Mouse (Mus musculus) layer of hippocampus, adult 9-11 months (tissue): ENCODE measurements around the gene Exosc5.

Experiments
- DNase-seq: peaks from one replicate; pipeline ENCODE4 v3.0.0; 2022

Gene Exosc5

DNA sequence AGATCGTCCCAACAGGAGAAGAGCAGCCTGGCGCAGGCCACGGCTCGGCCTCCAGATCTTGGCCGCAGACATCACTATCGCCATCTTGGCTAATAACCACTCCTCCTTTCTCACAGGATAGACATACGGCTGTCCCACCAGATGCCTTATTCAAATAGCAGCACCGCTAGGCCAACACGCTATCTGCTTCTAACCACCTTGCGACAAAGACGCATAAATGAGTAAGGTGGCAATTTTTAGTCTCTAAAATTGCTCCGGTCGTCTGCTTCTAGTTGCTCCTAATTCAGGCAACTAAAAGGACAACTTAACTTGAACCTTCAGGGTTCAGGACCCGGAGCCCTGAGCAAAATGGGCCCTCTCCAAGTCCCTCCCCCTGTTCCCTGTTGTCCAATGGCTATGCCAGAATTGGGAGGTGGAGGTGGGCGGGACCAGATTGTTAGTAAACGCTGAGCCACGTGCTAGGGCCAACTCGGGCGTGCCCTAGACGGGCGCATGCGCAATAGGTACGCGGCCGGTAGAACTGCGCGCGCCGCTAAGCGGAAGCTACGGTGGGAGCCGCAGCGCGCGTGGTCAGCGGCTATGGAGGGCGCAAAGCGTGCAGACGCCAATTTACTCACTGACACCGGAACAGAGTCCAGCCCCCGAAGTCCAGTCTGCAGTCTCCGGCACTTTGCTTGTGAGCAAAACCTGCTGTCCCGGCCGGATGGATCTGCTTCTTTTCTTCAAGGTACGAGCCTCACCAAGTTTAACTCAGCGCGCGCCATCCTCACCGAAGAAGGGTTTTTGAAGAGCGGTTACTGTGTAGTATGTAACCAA lies at the start of gene Exosc5, which contains the start of gene Bckdha:
Gene Exosc5 (plus strand): TSS at position 508 of the 816 bp plus-strand sequence.
Gene Bckdha (minus strand): TSS at position 325 of the 816 bp plus-strand sequence.
- peak; percentile 100 for DNase-seq

- no peak for DNase-seq
Measured at GRCm38 (mm10) chr7:25610056-25610455, 48.9 kb upstream of the Exosc5 start.

DNA sequence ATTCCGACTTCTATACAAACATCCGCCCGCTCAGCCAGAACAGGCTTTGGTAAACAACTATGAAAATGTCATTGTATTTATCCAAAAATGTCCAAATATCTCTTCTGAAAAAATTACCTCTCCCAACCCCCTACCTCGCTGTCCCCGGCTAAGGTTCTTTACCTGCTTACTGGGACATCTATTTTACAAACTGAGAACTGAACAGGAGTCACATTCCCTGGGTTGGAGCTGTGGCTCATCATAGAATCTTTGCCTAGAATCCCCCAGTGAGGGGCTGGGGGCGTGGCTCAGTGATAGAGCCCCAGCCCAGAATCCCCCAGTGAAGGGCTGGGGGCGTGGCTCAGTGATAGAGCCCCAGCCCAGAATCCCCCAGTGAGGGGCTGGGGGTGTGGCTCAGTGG lies 47.5 kb upstream of the Exosc5 start:
- DNase-seq: no peak

- no peak for DNase-seq
Measured at GRCm38 (mm10) chr7:25614086-25614485, 44.9 kb upstream of the Exosc5 start.

DNA sequence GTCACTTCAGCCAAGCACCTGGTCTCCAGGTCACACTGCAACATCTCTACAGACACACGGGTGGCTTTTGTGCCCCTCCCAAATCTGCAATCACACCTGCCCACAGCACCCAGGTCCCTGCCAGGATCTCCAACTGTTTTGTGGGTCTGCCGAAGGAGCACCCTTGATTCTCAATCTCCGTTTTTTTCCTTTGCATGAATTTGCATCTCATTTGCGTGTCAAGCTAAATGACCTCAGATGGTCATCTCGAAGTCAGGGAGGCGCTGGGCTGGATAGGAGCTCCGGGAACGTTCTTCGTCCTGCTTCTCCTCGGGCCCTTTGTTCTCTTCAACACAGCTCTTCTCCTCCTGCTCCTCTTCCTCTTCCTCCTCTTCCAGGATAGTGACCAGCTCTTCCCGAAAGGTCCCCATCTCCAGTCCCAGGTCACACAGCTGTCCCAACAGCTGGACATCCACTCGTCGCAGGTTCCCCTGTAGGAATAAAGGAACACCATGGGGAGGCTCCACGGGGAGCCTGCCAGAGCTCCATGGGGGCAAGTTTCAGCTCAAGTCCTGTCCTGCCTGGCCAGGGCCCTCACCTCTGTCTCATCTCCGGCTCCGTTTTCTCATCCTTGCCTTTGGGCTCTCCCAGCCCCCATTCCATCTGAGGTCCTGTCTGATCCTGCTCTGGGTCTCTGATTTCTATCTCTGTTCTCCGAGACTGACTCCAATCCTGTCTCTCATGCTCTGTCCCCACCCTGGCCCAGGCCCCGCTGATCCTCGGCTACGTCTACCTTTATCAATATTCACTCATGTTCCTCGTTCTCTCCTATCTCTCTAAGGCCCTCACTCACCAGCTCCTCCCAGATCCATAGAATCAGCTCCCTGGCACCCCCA lies 43.9 kb upstream of the Exosc5 start:
- DNase-seq: no peak

DNA sequence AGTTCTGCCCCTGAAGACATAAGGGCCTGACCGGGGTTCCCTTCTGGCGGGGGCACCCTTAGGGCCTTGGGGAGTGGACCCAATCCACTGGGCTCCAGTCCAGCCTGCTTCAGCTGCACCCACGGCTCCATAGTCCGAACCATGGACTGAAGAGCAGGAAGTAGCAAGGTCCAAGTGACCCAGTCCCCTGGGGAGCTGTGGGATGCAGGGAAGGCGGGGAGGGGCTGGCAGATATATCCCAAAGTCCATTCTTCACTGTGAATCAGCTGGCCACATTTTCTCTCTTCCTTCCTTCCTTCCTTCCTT lies 43.3 kb upstream of the Exosc5 start, which contains the start of gene Erich4:
Gene Erich4 (minus strand): TSS at position 187 of the 306 bp plus-strand sequence.
- DNase-seq: no peak

- no peak for DNase-seq
Measured at GRCm38 (mm10) chr7:25617376-25618160, 41.4 kb upstream of the Exosc5 start.

- peak; percentile 96 for DNase-seq
Measured at GRCm38 (mm10) chr7:25618865-25619721, 39.9 kb upstream of the Exosc5 start, which contains the start of gene Dmac2. Gene Dmac2, plus strand, starts transcription at chr7:25619414.

GRCm38 (mm10) chr7:25619722-25619991 lies 39.3 kb upstream of the Exosc5 start:
- DNase-seq: no peak

DNA sequence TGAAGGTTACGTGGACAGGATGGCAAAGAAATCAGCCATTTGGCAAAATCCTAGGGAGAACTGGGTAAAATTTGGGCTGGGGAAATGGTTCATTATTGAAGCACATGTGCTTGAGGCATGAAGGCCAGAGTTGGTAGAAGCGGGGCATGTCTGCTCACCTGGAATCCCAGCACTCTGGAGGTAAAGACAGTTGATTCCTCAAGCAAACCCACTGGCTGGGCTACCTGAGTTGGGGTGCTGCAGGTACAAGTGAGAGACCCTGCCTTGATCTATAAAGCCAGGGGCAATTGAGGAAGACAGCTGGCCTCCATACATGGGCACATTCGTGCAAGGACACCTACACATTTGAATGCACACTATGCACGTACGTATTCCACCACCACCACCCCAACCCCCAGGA lies 38.9 kb upstream of the Exosc5 start:
- no peak for DNase-seq

- no peak for DNase-seq
Measured at GRCm38 (mm10) chr7:25620751-25621150, 38.2 kb upstream of the Exosc5 start.

- no peak for DNase-seq
Measured at GRCm38 (mm10) chr7:25623857-25624370, 35.0 kb upstream of the Exosc5 start.

DNA sequence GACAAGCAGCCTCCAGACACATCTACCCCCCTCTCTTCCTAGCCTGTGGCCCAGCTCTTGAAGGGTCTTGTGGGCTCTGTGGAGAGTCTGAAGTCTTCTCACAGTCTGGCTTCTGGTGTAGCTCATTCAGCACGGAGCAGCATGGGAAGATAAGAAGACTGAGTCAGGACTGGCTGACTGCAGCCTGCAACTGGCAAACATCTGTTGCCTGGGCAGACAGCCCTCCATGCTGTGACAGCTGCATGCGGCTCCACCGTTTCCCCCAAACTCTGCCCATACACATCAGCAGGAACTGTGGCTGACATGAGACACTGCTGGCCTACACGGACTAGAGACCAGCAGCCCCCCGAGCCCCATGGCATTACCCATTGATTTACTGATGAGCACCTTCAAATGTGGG lies 34.1 kb upstream of the Exosc5 start:
- no peak for DNase-seq

DNA sequence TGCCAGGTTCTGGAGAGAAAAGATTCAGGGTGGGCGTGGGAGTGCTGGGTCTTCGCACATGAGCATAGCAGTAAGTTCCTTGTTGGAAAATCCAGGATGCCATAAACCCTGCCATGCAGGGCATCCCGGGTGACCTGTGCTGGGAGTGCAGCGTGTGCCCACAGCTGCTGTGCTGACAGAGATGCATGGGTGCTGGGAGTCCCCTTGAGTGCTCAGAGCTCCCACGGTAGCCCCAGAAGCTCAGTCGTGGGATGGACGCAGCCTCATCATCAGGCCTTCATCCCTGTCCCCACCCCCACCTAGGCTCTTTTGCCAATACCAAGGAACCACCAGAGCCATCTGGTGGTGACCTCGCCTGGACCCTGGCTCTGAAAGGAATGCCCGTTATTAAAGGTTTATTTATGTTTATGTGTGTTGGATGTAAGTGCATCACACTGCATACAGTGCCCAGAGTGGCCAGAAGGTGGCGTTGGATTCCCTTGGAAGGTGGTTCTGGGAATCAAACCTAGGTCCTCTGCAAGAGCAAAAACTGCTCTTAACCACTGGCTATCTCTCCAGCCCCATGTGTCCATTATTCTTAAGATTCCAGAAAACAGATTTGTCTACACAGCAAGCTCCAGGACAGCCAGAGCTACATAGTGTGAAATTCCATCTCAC lies 33.2 kb upstream of the Exosc5 start:
- DNase-seq: no peak

GRCm38 (mm10) chr7:25626509-25627430 lies 32.2 kb upstream of the Exosc5 start, which contains the start of gene B3gnt8:
Gene B3gnt8, plus strand, starts transcription at chr7:25626654.
- DNase-seq: no peak

- DNase-seq: no peak
Measured at GRCm38 (mm10) chr7:25627431-25628322, 31.3 kb upstream of the Exosc5 start.

GRCm38 (mm10) chr7:25628323-25628620 lies 30.7 kb upstream of the Exosc5 start:
- DNase-seq: no peak

- DNase-seq: peak; percentile 62
Measured at GRCm38 (mm10) chr7:25632679-25633078, 26.3 kb upstream of the Exosc5 start.

DNA sequence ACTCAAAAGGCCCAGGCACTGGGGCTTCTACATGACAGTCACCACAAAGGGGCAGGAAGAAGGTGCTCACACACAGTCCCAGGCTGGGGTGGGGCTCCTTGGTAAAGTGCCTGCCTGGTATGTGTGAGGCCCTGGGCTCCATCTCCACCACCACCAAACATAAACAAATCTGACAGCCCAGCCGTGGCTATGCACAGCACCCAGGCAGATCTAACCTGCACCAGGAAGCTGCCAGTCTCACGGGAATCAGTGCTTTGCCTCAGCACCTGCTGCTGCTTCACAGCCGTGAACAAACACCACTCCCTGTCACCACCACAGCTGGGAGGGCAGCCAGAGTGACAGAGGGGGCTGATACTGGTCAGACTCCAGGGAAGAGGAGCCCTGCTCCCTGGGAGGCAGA lies 22.6 kb upstream of the Exosc5 start:
- no peak for DNase-seq
